Mouse (Mus musculus) thymus, adult 2 months (tissue): ENCODE data around the gene Upk3bl.

Experiments
- CTCF ChIP-seq: fragments of 200-500 bp; IDR thresholded peaks from 2 replicates; pipeline ENCODE4 v1.5.1; 2012; ENCODE audit warnings: mild to moderate bottlenecking, control low read depth, low read length, moderate library complexity, borderline replicate concordance; ENCODE audit not compliant: control insufficient read depth, poor library complexity, insufficient read depth; ENCODE audit errors: extremely low read depth
- POLR2A ChIP-seq: fragments of 200-500 bp; IDR thresholded peaks from 2 replicates; pipeline ENCODE4 v1.6.1; 2012; ENCODE audit warnings: mild to moderate bottlenecking, low read length, control low read depth, moderate library complexity; ENCODE audit not compliant: control insufficient read depth, poor library complexity, insufficient read depth; ENCODE audit errors: extremely low read depth

DNA sequence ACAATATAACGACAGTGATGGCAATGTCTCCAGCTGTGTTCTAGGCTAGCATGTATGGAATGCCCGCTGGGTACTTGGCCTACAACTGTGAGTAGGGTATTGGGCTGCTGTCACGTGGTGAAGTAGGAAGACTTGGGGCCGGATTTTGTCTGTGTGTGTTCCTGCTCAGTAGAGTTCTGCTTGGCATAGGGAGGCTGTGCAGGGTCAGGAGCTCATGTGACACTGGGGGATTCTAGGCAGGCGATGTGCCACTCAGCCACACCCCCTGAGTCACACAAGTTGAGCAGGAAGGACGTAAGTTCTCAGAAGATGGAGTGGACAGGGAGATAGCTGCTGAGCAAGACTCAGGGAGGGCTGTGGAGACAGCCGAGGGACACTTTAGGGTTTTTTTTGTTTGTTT is 46.5 kb upstream of the Upk3bl start:
- TF ChIP-seq CTCF (no peak), POLR2A (no peak)
